Mouse (Mus musculus) CH12.LX (cell line): ENCODE measurements around the gene Matk. TPM values are rescaled to one million over a fixed set of nuclear protein-coding genes. Genes with fewer than 3 reads are reported as not detected.

Source experiments
- DNase-seq: peaks from one replicate; pipeline ENCODE4 v3.0.0-alpha.2; 2013; ENCODE audit errors: extremely low read depth
- H3K27ac ChIP-seq: 2 replicates; pipeline ENCODE4 v1.5.1; 2012; ENCODE audit warnings: low read depth, mild to moderate bottlenecking, control low read depth, moderate library complexity; ENCODE audit not compliant: insufficient read depth
- H3K27me3 ChIP-seq: replicated peaks from 2 replicates; pipeline ENCODE3; 2012; ENCODE audit warnings: inconsistent platforms
- H3K36me3 ChIP-seq, 2 experiments: replicated peaks in 1 of 2; 2 replicates each; pipeline versions ENCODE3 to v1.6.1; 2012; ENCODE audit warnings: inconsistent platforms in 1 of 2, low read length in 1 of 2, mild to moderate bottlenecking in 1 of 2, mixed read lengths in 1 of 2, moderate library complexity in 1 of 2; ENCODE audit not compliant: control insufficient read depth in 1 of 2, insufficient read depth in 1 of 2
- H3K4me1 ChIP-seq, 2 experiments: 2 replicates each; pipeline ENCODE4 v1.6.1; 2012; ENCODE audit warnings: inconsistent platforms in 1 of 2, moderate library complexity in 1 of 2; ENCODE audit not compliant: insufficient read depth in 2 of 2, control insufficient read depth in 1 of 2
- H3K4me2 ChIP-seq: 2 replicates; pipeline ENCODE4 v1.6.1; 2012; ENCODE audit warnings: low read depth, mild to moderate bottlenecking, control low read depth; ENCODE audit not compliant: poor library complexity, insufficient read depth, severe bottlenecking
- H3K4me3 ChIP-seq, 3 experiments: fragments of 150-350 bp in 1 of 3; sonication (generic) in 1 of 3; replicated peaks in 1 of 3; 2 replicates each; pipeline versions ENCODE3 to v1.5.1; 2011 to 2012; ENCODE audit warnings: low read depth in 2 of 3, low read length in 2 of 3, mild to moderate bottlenecking in 2 of 3, moderate library complexity in 2 of 3, control low read depth in 1 of 3, improper control_type of control experiment in 1 of 3, inconsistent platforms in 1 of 3, mixed read lengths in 1 of 3; ENCODE audit not compliant: poor library complexity in 1 of 3
- H3K79me2 ChIP-seq: replicated peaks from 2 replicates; pipeline ENCODE4 v1.6.1; 2012; ENCODE audit warnings: mild to moderate bottlenecking, moderate library complexity; ENCODE audit not compliant: control insufficient read depth, poor library complexity, insufficient read depth, severe bottlenecking; ENCODE audit errors: extremely low read depth
- H3K9ac ChIP-seq: 2 replicates; pipeline ENCODE4 v1.6.1; 2012; ENCODE audit warnings: low read depth, mild to moderate bottlenecking, control low read depth, moderate library complexity; ENCODE audit not compliant: insufficient read depth
- H3K9me3 ChIP-seq: replicated peaks from 2 replicates; pipeline ENCODE3; 2012; ENCODE audit warnings: low read length, inconsistent platforms, mixed read lengths
- BHLHE40 ChIP-seq: IDR thresholded peaks from 2 replicates; pipeline ENCODE4 v1.6.1; 2011; ENCODE audit warnings: mild to moderate bottlenecking, low read depth, low read length, improper control_type of control experiment
- CHD1 ChIP-seq: IDR thresholded peaks from 2 replicates; pipeline ENCODE4 v1.6.1; 2012; ENCODE audit warnings: low read depth, low read length, improper control_type of control experiment, inconsistent platforms
- CHD2 ChIP-seq: IDR thresholded peaks from 2 replicates; pipeline ENCODE4 v1.6.1; 2011; ENCODE audit warnings: low read length, improper control_type of control experiment
- CTCF ChIP-seq, 2 experiments: IDR thresholded peaks in 1 of 2; conservative IDR thresholded peaks in 1 of 2; 2 replicates each; pipeline ENCODE4 v1.5.1; 2011 to 2012; ENCODE audit warnings: low read depth in 2 of 2, low read length in 2 of 2, improper control_type of control experiment in 1 of 2, inconsistent platforms in 1 of 2, mild to moderate bottlenecking in 1 of 2, moderate library complexity in 1 of 2
- E2F4 ChIP-seq: IDR thresholded peaks from 2 replicates; pipeline ENCODE4 v1.6.1; 2011; ENCODE audit warnings: low read depth, low read length, improper control_type of control experiment; ENCODE audit not compliant: insufficient replicate concordance
- ELF1 ChIP-seq: IDR thresholded peaks from 2 replicates; pipeline ENCODE4 v1.6.1; 2014; ENCODE audit warnings: low read depth, mild to moderate bottlenecking, inconsistent platforms, low read length, improper control_type of control experiment
- ETS1 ChIP-seq: conservative IDR thresholded peaks from 2 replicates; pipeline ENCODE4 v1.6.1; 2012; ENCODE audit warnings: low read depth, mild to moderate bottlenecking, inconsistent platforms, low read length, improper control_type of control experiment, moderate library complexity
- GABPA ChIP-seq: IDR thresholded peaks from 2 replicates; pipeline ENCODE4 v1.6.1; 2012; ENCODE audit warnings: low read depth, low read length, improper control_type of control experiment, inconsistent platforms; ENCODE audit not compliant: insufficient replicate concordance
- IRF4 ChIP-seq: IDR thresholded peaks from 2 replicates; pipeline ENCODE4 v1.6.1; 2014; ENCODE audit warnings: low read depth, mild to moderate bottlenecking, inconsistent platforms, low read length, improper control_type of control experiment
- JUN ChIP-seq: IDR thresholded peaks from 2 replicates; pipeline ENCODE4 v1.6.1; 2011; ENCODE audit warnings: low read depth, mild to moderate bottlenecking, low read length, improper control_type of control experiment, moderate library complexity; ENCODE audit not compliant: insufficient read depth
- JUND ChIP-seq: conservative IDR thresholded peaks from 2 replicates; pipeline ENCODE4 v1.6.1; 2011; ENCODE audit warnings: low read depth, low read length, improper control_type of control experiment
- MAFK ChIP-seq: IDR thresholded peaks from 2 replicates; pipeline ENCODE4 v1.6.1; 2011; ENCODE audit warnings: low read length, improper control_type of control experiment; ENCODE audit not compliant: insufficient replicate concordance
- MAZ ChIP-seq: IDR thresholded peaks from 2 replicates; pipeline ENCODE4 v1.6.1; 2012; ENCODE audit warnings: low read depth, mild to moderate bottlenecking, inconsistent platforms, low read length, improper control_type of control experiment, moderate library complexity
- MEF2A ChIP-seq: IDR thresholded peaks from 2 replicates; pipeline ENCODE4 v1.6.1; 2014; ENCODE audit warnings: low read depth, mild to moderate bottlenecking, inconsistent platforms, low read length, improper control_type of control experiment, borderline replicate concordance
- MXI1 ChIP-seq: IDR thresholded peaks from 2 replicates; pipeline ENCODE4 v1.6.1; 2011; ENCODE audit warnings: mild to moderate bottlenecking, low read depth, low read length, improper control_type of control experiment
- NELFE ChIP-seq: IDR thresholded peaks from 2 replicates; pipeline ENCODE4 v1.6.1; 2011; ENCODE audit warnings: low read depth, low read length, improper control_type of control experiment
- NRF1 ChIP-seq: IDR thresholded peaks from 2 replicates; pipeline ENCODE4 v1.6.1; 2014; ENCODE audit warnings: low read depth, mild to moderate bottlenecking, inconsistent platforms, low read length, improper control_type of control experiment, moderate library complexity
- POLR2A ChIP-seq: IDR thresholded peaks from 2 replicates; pipeline ENCODE4 v1.6.1; 2011; ENCODE audit warnings: low read depth, mild to moderate bottlenecking, improper control_type of control experiment, low read length
- POLR2AphosphoS2 ChIP-seq: IDR thresholded peaks from 2 replicates; pipeline ENCODE4 v1.6.1; 2011; ENCODE audit warnings: low read depth, low read length, improper control_type of control experiment
- SIN3A ChIP-seq: IDR thresholded peaks from 2 replicates; pipeline ENCODE4 v1.6.1; 2012; ENCODE audit warnings: low read length, improper control_type of control experiment, inconsistent platforms
- SMC3 ChIP-seq: IDR thresholded peaks from 2 replicates; pipeline ENCODE4 v1.6.1; 2011; ENCODE audit warnings: low read depth, low read length, improper control_type of control experiment
- TBP ChIP-seq: conservative IDR thresholded peaks from 2 replicates; pipeline ENCODE4 v1.6.1; 2011; ENCODE audit warnings: low read depth, low read length, improper control_type of control experiment
- USF2 ChIP-seq: conservative IDR thresholded peaks from 2 replicates; pipeline ENCODE4 v1.6.1; 2011; ENCODE audit warnings: low read depth, low read length, improper control_type of control experiment
- ZMIZ1 ChIP-seq: IDR thresholded peaks from 2 replicates; pipeline ENCODE4 v1.6.1; 2012; ENCODE audit warnings: low read depth, mild to moderate bottlenecking, inconsistent platforms, low read length, improper control_type of control experiment
- dilution Hi-C: fragments of 300-500 bp; cut with MboI; formaldehyde crosslinking; loops from 2 replicates; pipeline ENCODE4 v1.14.3; 2020; ENCODE audit warnings: low sequenced_read_pairs; ENCODE audit not compliant: extremely low pct_unique_long_range_greater_than_20kb, extremely low pct_ligation_motif_present
- in situ Hi-C: fragments of 300-500 bp; cut with MboI; formaldehyde crosslinking; loops from 3 replicates; pipeline ENCODE4 v1.14.3; 2019; ENCODE audit warnings: low sequenced_read_pairs, low pct_ligation_motif_present, low pct_unique_long_range_greater_than_20kb, mixed read lengths
- polyA plus RNA-seq: library from polyadenylated mRNA; unstranded; fragments of >175 nt; gene quantifications from 2 replicates; pipeline ENCODE4 v1.2.1, GENCODE M21; 2012; ENCODE audit warnings: low read depth; ENCODE audit not compliant: insufficient read length
- total RNA-seq, 2 experiments: library from RNA; depleted of rRNA; stranded (reverse); fragments of 300-350 nt in 1 of 2; fragments of >200 nt in 1 of 2; gene quantifications; 2 replicates each; pipeline ENCODE4 v1.2.3; 2012 to 2014

The Matk gene
- total and polyA plus RNA-seq, 3 experiments, result 2.5 to 5.2 (median 3.9) TPM

- H3K79me2 ChIP-seq, result no peaks in the 10 kb centered on the region
- no peak overlapping the region for H3K27ac ChIP-seq
- TF ChIP-seq CTCF (conservative IDR thresholded peaks at IDR 0.05 in 1 of 2, IDR thresholded peaks at IDR 0.05 in 1 of 2; ENCODE audit: low read depth in 2 of 2, low read length in 2 of 2) (no peak), ZMIZ1 (no peak), MAFK (no peak), CHD2 (no peak), NELFE (no peak), ELF1 (no peak), JUN (no peak), CHD1 (no peak), SIN3A (no peak), POLR2AphosphoS2 (no peak)
- TF ChIP-seq, all 38 proteins: peak for 0
- dilution Hi-C loops, result no loop called here
- Histone ChIP-seq H3K4me1 (peaks cover 5 to 28% of the 10 kb centered on the region in 2 experiments; a peak in 3 of 4 replicates), H3K4me3 (no peak overlapping the region), H3K27me3 (peaks cover 40% of the 10 kb centered on the region), H3K4me2 (no peak overlapping the region), H3K36me3 (no peaks in the 10 kb centered on the region), H3K9me3 (peaks cover 6% of the 10 kb centered on the region), H3K9ac (no peak overlapping the region)
- in situ Hi-C loops, result no loop called here
- no peak for DNase-seq
These were observed 31.5 kb downstream of the Matk start for GRCm38 (mm10) chr10:81284189-81284588.

DNA sequence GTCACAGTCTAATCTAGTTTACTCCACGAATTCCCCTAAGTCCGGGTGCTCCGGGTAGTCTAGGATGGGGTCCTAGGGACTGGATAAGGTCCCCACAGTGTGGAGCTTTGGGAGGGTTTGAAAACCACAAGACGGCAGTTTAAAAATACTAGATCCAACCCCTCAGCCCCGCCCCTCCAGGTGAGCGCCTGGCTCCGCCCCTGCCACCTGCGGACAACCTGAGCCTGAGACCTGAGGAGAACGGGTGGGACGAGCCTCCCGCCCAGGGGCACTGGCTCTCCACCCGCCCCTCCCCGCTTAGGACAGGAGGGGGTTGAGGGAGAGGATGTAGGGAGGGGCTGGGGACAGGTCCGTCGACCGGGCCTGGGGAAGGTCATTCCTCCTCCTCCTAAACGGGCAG is 32.0 kb downstream of the Matk start:
- peaks cover 38% of the 10 kb centered on the region for H3K27me3 ChIP-seq
- peaks cover 5 to 32% of the 10 kb centered on the region in 2 experiments; a peak in 3 of 4 replicates for H3K4me1 ChIP-seq
- H3K9ac ChIP-seq, result no peak overlapping the region
- H3K4me3 ChIP-seq, result no peak overlapping the region
- peaks cover 6% of the 10 kb centered on the region for H3K9me3 ChIP-seq
- no peak for DNase-seq
- dilution Hi-C loops, result no loop called here
- in situ Hi-C loops, result loop anchor here (5.0 kb wide), 1 partner anchor 87 kb away; no protein-coding TSS in a partner anchor
- no peak overlapping the region for H3K27ac ChIP-seq
- no peak for TF ChIP-seq JUND
- TF ChIP-seq GABPA, result no peak
- TF ChIP-seq, all 38 proteins: peak for 0
- H3K36me3 ChIP-seq, result no peaks in the 10 kb centered on the region
- no peaks in the 10 kb centered on the region for H3K79me2 ChIP-seq
- no peak overlapping the region for H3K4me2 ChIP-seq

DNA sequence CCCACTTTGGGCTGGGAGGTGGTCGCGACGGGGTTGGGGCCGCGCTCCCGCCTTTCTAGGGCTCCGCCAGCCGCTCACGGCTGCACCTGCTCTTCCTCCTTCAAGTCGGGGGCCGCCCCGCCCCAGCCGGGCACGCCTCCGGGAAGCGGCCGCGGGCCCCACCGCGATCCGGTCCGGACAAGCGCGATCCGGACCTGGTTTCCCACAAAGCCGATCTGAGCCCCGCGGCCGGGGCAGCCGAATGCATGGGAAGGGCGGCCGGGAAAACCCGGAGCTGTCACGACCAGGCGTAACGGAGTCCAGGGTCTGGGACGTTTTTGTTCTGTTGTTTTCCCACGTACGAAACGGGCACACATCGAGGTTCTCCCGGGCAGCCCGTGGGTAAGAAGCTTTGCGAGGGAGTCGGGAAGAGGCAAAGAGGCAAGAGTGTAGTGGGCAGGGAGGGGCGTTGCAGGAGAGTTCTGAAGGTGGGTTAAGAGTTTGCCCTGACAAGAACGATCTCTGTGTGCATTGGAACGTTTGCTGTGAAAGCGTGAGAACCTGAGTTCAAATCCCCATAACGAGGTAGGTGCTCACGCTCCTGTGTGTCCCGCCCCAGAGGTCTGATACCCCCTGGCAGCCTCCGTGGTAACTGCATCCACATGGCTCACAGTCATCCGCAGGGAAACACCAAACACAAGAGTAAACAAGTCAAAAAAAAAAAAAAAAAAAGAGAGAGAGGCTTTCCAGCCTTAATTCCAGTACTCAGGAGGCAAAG is 33.1 kb downstream of the Matk start:
- peak overlapping the region; percentile 76 for H3K4me2 ChIP-seq
- H3K27ac ChIP-seq, result no peak overlapping the region
- peak overlapping the region; percentile 49 for H3K9ac ChIP-seq
- no peaks in the 10 kb centered on the region for H3K79me2 ChIP-seq
- H3K4me3 ChIP-seq, result peak overlapping the region; percentile 45 to 67 (median 52)
- in situ Hi-C loops, result loop anchor here (5.0 kb wide), 1 partner anchor 89 kb away; no protein-coding TSS in a partner anchor
- H3K9me3 ChIP-seq, result peaks cover 6% of the 10 kb centered on the region
- no peaks in the 10 kb centered on the region for H3K36me3 ChIP-seq
- peaks cover 5 to 39% of the 10 kb centered on the region in 2 experiments; a peak in 3 of 4 replicates for H3K4me1 ChIP-seq
- peak; percentile 82 for DNase-seq
- dilution Hi-C loops, result no loop called here
- H3K27me3 ChIP-seq, result peaks cover 34% of the 10 kb centered on the region
- TF ChIP-seq SIN3A, result peak; percentile 98
- TF ChIP-seq MXI1, result peak; percentile 84
- TF ChIP-seq IRF4, result peak; percentile 65
- TF ChIP-seq BHLHE40, result peak; percentile 78
- peak; percentile 47; the same call in 1 of the 2 replicates for TF ChIP-seq NRF1
- TF ChIP-seq E2F4, result no peak
- peak; percentile 37; the same call in 1 of the 2 replicates for TF ChIP-seq POLR2A
- TF ChIP-seq SMC3, result peak; percentile 20
- 0 out of 2 replicates have a peak, but pooled peaks have one; percentile 13 for TF ChIP-seq USF2
- TF ChIP-seq MEF2A, result peak; percentile 83
- no peak for TF ChIP-seq TBP
- peak; percentile 87 for TF ChIP-seq ELF1
- TF ChIP-seq ETS1, result peak; percentile 4; the same call in 1 of the 2 replicates
- no peak for TF ChIP-seq POLR2AphosphoS2
- TF ChIP-seq NELFE, result peak; percentile 33; the same call in 1 of the 2 replicates
- TF ChIP-seq MAZ, result peak; percentile 93
- TF ChIP-seq ZMIZ1, result peak; percentile 41; the same call in 1 of the 2 replicates
